Mouse (Mus musculus): ENCODE measurements around the gene Tnk1. TPM values are rescaled to one million over a fixed set of nuclear protein-coding genes. Genes with fewer than 3 reads are reported as not detected.
"Not testable (repeated sequence)": the region's sequence is repeated elsewhere in the genome, so short reads cannot be mapped to it uniquely, and the experiment has no call there.

Gene Tnk1
- polyA plus RNA-seq, 1 experiment from 2014 or later = 5.0 TPM

GRCm38 (mm10) chr11:69876867-69877266 lies 18.3 kb upstream of the Tnk1 start:
- no peak for ATAC-seq (ENCODE audit: insufficient number of reproducible peaks, low FRiP score, low TSS enrichment, low read depth)
- WGBS = 4% methylated on average over 12 of the region's 12 CpGs
- Histone ChIP-seq H3K36me3 (no peaks in the 10 kb centered on the region), H3K27me3 (no peaks in the 10 kb centered on the region), H3K4me1 (peaks cover 62% of the 10 kb centered on the region), H3K9me3 (no peaks in the 10 kb centered on the region), H3K4me3 (peak overlapping the region; percentile 19), H3K9ac (no peak overlapping the region), H3K4me2 (peak overlapping the region; percentile 39; the same call in 1 of the 2 replicates), H3K27ac (peak overlapping the region; percentile 74)

GRCm38 (mm10) chr11:69876186-69876585 lies 17.7 kb upstream of the Tnk1 start:
- ATAC-seq (ENCODE audit: insufficient number of reproducible peaks, low FRiP score, low TSS enrichment, low read depth) = peak; percentile 31
- Histone ChIP-seq H3K4me2 (no peak overlapping the region), H3K4me3 (no peak overlapping the region), H3K36me3 (no peaks in the 10 kb centered on the region), H3K27ac (peak overlapping the region; percentile 74), H3K9me3 (no peaks in the 10 kb centered on the region), H3K27me3 (no peaks in the 10 kb centered on the region), H3K4me1 (peaks cover 55% of the 10 kb centered on the region), H3K9ac (no peak overlapping the region)
- WGBS = 38% methylated on average over 7 of the region's 7 CpGs

- Histone ChIP-seq H3K4me2 (no peak overlapping the region), H3K36me3 (no peaks in the 10 kb centered on the region), H3K9ac (no peak overlapping the region), H3K4me3 (no peak overlapping the region), H3K27me3 (no peaks in the 10 kb centered on the region), H3K4me1 (peaks cover 19% of the 10 kb centered on the region), H3K27ac (no peak overlapping the region), H3K9me3 (no peaks in the 10 kb centered on the region)
- WGBS = 69% methylated on average over 4 of the region's 4 CpGs
- no peak for ATAC-seq (ENCODE audit: insufficient number of reproducible peaks, low FRiP score, low TSS enrichment, low read depth)
These were observed 13.9 kb upstream of the Tnk1 start for GRCm38 (mm10) chr11:69872451-69872850.

GRCm38 (mm10) chr11:69871822-69872221 lies 13.3 kb upstream of the Tnk1 start:
- H3K9ac ChIP-seq = no peak overlapping the region
- H3K4me3 ChIP-seq = no peak overlapping the region
- no peaks in the 10 kb centered on the region for H3K27me3 ChIP-seq
- 83% methylated on average over 7 of the region's 7 CpGs for WGBS
- no peak overlapping the region for H3K4me2 ChIP-seq
- H3K9me3 ChIP-seq = no peaks in the 10 kb centered on the region
- H3K36me3 ChIP-seq = no peaks in the 10 kb centered on the region
- H3K4me1 ChIP-seq = peaks cover 13% of the 10 kb centered on the region
- ATAC-seq (ENCODE audit: insufficient number of reproducible peaks, low FRiP score, low TSS enrichment, low read depth) = no peak
- no peak overlapping the region for H3K27ac ChIP-seq

- Histone ChIP-seq H3K27me3 (no peaks in the 10 kb centered on the region), H3K9me3 (no peaks in the 10 kb centered on the region), H3K4me3 (no peak overlapping the region), H3K27ac (no peak overlapping the region), H3K9ac (no peak overlapping the region), H3K36me3 (no peaks in the 10 kb centered on the region), H3K4me1 (0 out of 2 replicates have a peak, but pooled peaks cover under 1% of the 10 kb centered on the region), H3K4me2 (no peak overlapping the region)
- no peak for ATAC-seq (ENCODE audit: insufficient number of reproducible peaks, low FRiP score, low TSS enrichment, low read depth)
- 81% methylated on average over 2 of the region's 2 CpGs for WGBS
These were observed 11.9 kb upstream of the Tnk1 start for GRCm38 (mm10) chr11:69870289-69871069.

GRCm38 (mm10) chr11:69867335-69867734 lies 8.8 kb upstream of the Tnk1 start:
- Histone ChIP-seq H3K27me3 (no peaks in the 10 kb centered on the region), H3K4me3 (no peak overlapping the region), H3K36me3 (no peaks in the 10 kb centered on the region), H3K4me1 (peaks cover 4% of the 10 kb centered on the region; the same call in 1 of the 2 replicates), H3K4me2 (no peak overlapping the region), H3K9me3 (no peaks in the 10 kb centered on the region), H3K9ac (no peak overlapping the region), H3K27ac (no peak overlapping the region)
- ATAC-seq (ENCODE audit: insufficient number of reproducible peaks, low FRiP score, low TSS enrichment, low read depth) = no peak
- 72% methylated on average over 9 of the region's 9 CpGs for WGBS

GRCm38 (mm10) chr11:69865561-69865960 lies 7.0 kb upstream of the Tnk1 start:
- H3K27me3 ChIP-seq = no peaks in the 10 kb centered on the region
- 78% methylated on average over 9 of the region's 9 CpGs for WGBS
- no peak overlapping the region for H3K4me3 ChIP-seq
- H3K9ac ChIP-seq = no peak overlapping the region
- no peaks in the 10 kb centered on the region for H3K9me3 ChIP-seq
- H3K4me1 ChIP-seq = peaks cover 4% of the 10 kb centered on the region; the same call in 1 of the 2 replicates
- H3K4me2 ChIP-seq = no peak overlapping the region
- no peak overlapping the region for H3K27ac ChIP-seq
- ATAC-seq (ENCODE audit: insufficient number of reproducible peaks, low FRiP score, low TSS enrichment, low read depth) = no peak
- H3K36me3 ChIP-seq = no peaks in the 10 kb centered on the region

GRCm38 (mm10) chr11:69864138-69864860 lies 5.8 kb upstream of the Tnk1 start:
- Histone ChIP-seq H3K36me3 (no peaks in the 10 kb centered on the region), H3K4me2 (no peak overlapping the region), H3K9me3 (no peaks in the 10 kb centered on the region), H3K27me3 (peaks cover 7% of the 10 kb centered on the region; the same call in 1 of the 2 replicates), H3K4me1 (peaks cover 4% of the 10 kb centered on the region; the same call in 1 of the 2 replicates), H3K4me3 (no peak overlapping the region), H3K9ac (no peak overlapping the region), H3K27ac (no peak overlapping the region)
- no peak for ATAC-seq (ENCODE audit: insufficient number of reproducible peaks, low FRiP score, low TSS enrichment, low read depth)
- WGBS = 48% methylated on average over 8 of the region's 8 CpGs

- H3K4me2 ChIP-seq; H3K9ac ChIP-seq; H3K4me1 ChIP-seq; H3K4me3 ChIP-seq; H3K9me3 ChIP-seq; H3K27ac ChIP-seq; ATAC-seq (ENCODE audit: insufficient number of reproducible peaks, low FRiP score, low TSS enrichment, low read depth); H3K36me3 ChIP-seq: not testable (repeated sequence)
- peaks cover 13% of the 10 kb centered on the region for H3K27me3 ChIP-seq
- 74% methylated on average over 3 of the region's 3 CpGs for WGBS
These were observed 5.2 kb upstream of the Tnk1 start for GRCm38 (mm10) chr11:69863729-69864128.

GRCm38 (mm10) chr11:69855347-69855746 lies 3.2 kb downstream of the Tnk1 start:
- Histone ChIP-seq H3K9me3 (no peaks in the 10 kb centered on the region), H3K27me3 (peaks cover 31% of the 10 kb centered on the region), H3K4me3 (no peak overlapping the region), H3K4me1 (peaks cover 23% of the 10 kb centered on the region), H3K4me2 (peak overlapping the region; percentile 31), H3K36me3 (peaks cover 20% of the 10 kb centered on the region), H3K9ac (no peak overlapping the region), H3K27ac (no peak overlapping the region)
- 23% methylated on average over 16 of the region's 16 CpGs for WGBS
- ATAC-seq (ENCODE audit: insufficient number of reproducible peaks, low FRiP score, low TSS enrichment, low read depth) = no peak

GRCm38 (mm10) chr11:69854680-69855079 lies 3.9 kb downstream of the Tnk1 start:
- no peak overlapping the region for H3K4me3 ChIP-seq

GRCm38 (mm10) chr11:69853994-69854393 lies 4.5 kb downstream of the Tnk1 start:
- Histone ChIP-seq H3K9me3 (no peaks in the 10 kb centered on the region), H3K9ac (no peak overlapping the region), H3K4me1 (peaks cover 24% of the 10 kb centered on the region), H3K4me3 (no peak overlapping the region), H3K27ac (no peak overlapping the region), H3K27me3 (peaks cover 21% of the 10 kb centered on the region), H3K36me3 (peaks cover 33% of the 10 kb centered on the region), H3K4me2 (no peak overlapping the region)
- ATAC-seq (ENCODE audit: insufficient number of reproducible peaks, low FRiP score, low TSS enrichment, low read depth) = no peak
- WGBS = 65% methylated on average over 7 of the region's 7 CpGs

More at GRCm38 (mm10) chr11:69854680-69855079, 3.9 kb downstream of the Tnk1 start:
- H3K4me2 ChIP-seq = no peak overlapping the region
- no peak overlapping the region for H3K9ac ChIP-seq
- no peak for ATAC-seq (ENCODE audit: insufficient number of reproducible peaks, low FRiP score, low TSS enrichment, low read depth)
- no peak overlapping the region for H3K27ac ChIP-seq
- peaks cover 28% of the 10 kb centered on the region for H3K27me3 ChIP-seq
- peaks cover 24% of the 10 kb centered on the region for H3K4me1 ChIP-seq
- H3K36me3 ChIP-seq = peaks cover 26% of the 10 kb centered on the region
- H3K9me3 ChIP-seq = no peaks in the 10 kb centered on the region
- WGBS = 80% methylated on average over 10 of the region's 10 CpGs
